Mouse (Mus musculus): ENCODE data around the gene Foxn4.

Foxn4 gene

DNA sequence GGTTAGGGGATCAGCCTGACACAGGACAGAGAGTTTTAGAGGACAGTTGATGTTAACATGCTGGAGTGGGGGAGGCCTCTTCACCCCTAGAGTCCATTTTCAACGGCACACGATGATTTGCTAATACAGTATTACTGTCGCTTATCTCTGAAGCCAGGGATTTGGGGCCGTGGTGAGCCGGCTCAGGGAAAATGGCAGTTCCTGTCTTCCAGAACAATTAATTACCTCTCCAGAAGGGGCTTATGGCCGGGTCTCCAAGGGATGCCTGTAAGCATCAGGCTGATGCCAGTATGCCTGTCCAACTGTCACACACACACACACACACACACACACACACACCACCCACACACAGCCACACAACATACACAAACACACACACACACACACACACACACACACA lies 8.7 kb upstream of the Foxn4 start:
- no peak for ATAC-seq (ENCODE audit: insufficient number of reproducible peaks, low FRiP score, low TSS enrichment)

GRCm38 (mm10) chr5:114279382-114280143 lies 6.0 kb upstream of the Foxn4 start:
- no peak for ATAC-seq (ENCODE audit: insufficient number of reproducible peaks, low FRiP score, low TSS enrichment)

- no peak for ATAC-seq (ENCODE audit: insufficient number of reproducible peaks, low FRiP score, low TSS enrichment)
Observed at GRCm38 (mm10) chr5:114275991-114276390, 2.4 kb upstream of the Foxn4 start.

DNA sequence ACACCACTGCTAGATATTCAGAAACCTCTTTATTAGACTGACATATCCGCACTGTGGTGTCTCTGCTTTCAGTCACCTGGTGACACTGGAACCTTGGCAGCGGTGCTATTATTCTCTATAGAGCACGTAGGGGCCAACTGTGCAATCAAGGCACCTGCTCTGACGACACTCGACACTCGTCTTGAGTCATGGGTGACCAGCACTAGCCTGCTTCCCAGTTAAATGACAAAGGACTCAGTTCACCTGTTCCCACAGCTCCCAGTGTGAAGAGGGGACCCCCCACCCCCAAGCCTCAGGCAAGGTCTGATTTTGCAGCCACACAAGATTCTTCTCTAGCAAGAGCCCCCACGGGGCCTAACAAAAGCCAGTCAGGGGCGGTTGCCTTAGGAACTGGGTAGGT lies 1.7 kb upstream of the Foxn4 start:
- no peak for ATAC-seq (ENCODE audit: insufficient number of reproducible peaks, low FRiP score, low TSS enrichment)

- no peak for ATAC-seq (ENCODE audit: insufficient number of reproducible peaks, low FRiP score, low TSS enrichment)
Observed at GRCm38 (mm10) chr5:114269984-114270383, 3.6 kb downstream of the Foxn4 start.

DNA sequence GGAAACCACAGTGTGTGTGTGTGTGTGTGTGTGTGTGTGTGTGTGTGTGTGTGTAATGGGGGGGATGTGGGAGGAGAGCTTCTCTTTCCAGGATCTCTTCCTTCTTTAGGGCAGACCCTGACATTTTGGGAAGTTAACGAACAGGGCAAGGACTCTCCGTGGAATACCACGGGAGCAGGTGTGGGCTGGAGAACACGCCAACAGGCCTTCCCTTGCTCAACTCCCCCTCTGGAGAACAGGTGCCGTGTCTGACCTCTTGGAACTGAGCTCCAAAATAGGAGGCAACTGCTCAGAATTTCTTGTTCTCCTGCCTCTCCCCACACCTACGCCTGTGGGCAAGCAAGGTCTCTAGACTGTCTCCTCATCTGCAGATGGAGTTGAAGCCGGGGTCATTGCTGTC lies 4.1 kb downstream of the Foxn4 start:
- ATAC-seq (ENCODE audit: insufficient number of reproducible peaks, low FRiP score, low TSS enrichment) = no peak

DNA sequence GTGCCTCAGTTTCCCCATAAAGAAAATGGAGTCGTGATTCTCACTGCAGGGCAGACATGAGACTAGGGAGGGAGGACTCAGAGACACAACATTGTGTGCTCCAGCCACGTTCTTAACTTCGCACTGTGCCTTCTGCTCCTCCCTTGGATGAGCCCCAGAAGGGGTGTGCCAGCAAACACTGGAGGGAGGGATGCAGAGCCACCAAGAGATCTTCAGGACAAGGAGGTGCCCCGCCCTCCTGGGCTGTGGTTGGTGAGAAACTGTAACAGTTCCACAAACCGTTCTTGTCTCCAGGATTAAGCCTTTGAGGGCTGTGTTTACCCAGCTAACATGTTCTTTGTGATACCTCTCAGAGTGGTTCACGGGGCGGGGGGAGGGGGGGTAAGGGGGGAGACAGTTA lies 5.0 kb downstream of the Foxn4 start:
- no peak for ATAC-seq (ENCODE audit: insufficient number of reproducible peaks, low FRiP score, low TSS enrichment)

DNA sequence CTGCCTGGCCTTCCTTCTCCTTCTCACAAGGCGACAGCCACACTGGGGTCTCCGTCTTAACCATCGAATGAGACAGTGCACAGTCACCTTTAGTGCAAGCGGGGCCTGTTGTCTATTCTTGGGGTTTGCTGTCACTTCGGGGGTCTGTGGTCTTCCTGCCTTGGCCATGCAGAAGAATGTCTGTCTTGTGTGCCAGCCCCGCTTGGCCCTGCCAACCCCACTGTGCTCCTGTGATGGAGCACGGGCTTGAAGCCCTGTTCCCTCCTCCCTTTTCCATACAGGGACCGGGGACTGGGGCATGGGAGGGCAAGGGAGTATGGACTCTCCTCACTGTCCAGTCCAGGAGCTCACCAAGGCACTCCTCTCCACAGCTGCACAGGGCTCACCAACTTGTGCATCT lies 8.8 kb downstream of the Foxn4 start:
- no peak for ATAC-seq (ENCODE audit: insufficient number of reproducible peaks, low FRiP score, low TSS enrichment)

GRCm38 (mm10) chr5:114264030-114264459 lies 9.6 kb downstream of the Foxn4 start:
- no peak for ATAC-seq (ENCODE audit: insufficient number of reproducible peaks, low FRiP score, low TSS enrichment)

DNA sequence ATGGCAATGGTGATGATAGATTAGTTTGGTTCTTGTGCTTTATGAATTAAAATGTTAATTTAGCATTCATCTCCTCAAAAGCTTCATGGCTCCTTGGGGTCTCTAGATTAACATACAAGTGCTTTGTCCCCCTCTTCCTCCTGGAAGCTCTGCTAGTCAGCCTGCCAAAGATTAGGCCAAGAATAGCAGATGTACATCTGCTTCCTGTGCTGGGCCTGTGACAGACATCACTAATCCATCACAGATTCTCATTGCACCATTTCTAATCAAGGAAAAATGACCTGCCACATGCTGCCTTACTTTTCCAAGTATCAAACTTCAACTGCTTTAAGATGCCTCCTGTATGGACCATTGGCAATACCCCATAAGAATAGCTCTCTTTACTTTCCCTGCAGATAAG lies 12.1 kb downstream of the Foxn4 start:
- ATAC-seq (ENCODE audit: insufficient number of reproducible peaks, low FRiP score, low TSS enrichment) = no peak

DNA sequence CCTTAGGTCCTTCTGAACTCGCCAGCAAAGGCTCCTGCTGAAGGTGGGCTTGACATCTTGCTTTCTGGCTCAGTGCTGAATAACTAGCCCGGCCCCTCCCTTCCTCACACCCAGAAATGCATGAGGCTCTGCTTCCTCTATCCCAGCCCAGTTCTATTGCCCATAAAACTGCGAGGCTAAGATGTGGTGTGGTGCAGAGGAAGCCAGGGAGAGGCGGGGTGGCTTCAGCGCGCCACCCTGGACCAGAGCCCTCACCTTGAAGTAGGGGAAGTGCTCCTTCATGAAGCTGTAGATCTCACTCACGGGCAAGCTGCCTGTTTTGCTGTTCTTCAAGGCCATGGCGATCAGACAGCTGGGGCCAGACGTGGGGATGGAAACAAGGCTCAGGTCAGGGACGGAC lies 14.1 kb downstream of the Foxn4 start:
- no peak for ATAC-seq (ENCODE audit: insufficient number of reproducible peaks, low FRiP score, low TSS enrichment)

GRCm38 (mm10) chr5:114248174-114248589 lies 25.4 kb downstream of the Foxn4 start:
- ATAC-seq (ENCODE audit: insufficient number of reproducible peaks, low FRiP score, low TSS enrichment) = peak; percentile 36; the same call in 1 of the 2 replicates

DNA sequence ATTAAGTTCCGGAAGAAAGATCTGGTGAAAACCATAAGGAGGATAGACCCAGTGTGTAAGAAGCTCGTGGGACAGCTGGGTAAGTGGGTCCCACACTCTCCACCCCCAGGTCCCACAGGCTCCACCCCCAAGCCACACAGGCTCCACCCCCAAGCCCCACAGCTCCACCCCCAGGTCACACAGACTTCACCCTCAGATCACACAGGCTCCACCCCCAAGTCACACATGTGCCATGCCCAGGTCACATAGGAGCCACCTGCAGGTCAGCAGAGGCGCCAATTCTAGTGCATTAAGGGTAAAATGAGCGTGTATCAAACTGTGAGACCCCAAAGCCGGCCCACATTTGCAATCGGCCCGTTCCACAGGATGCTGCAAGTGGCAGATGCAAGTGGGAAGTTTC lies 27.1 kb downstream of the Foxn4 start:
- ATAC-seq (ENCODE audit: insufficient number of reproducible peaks, low FRiP score, low TSS enrichment) = no peak

DNA sequence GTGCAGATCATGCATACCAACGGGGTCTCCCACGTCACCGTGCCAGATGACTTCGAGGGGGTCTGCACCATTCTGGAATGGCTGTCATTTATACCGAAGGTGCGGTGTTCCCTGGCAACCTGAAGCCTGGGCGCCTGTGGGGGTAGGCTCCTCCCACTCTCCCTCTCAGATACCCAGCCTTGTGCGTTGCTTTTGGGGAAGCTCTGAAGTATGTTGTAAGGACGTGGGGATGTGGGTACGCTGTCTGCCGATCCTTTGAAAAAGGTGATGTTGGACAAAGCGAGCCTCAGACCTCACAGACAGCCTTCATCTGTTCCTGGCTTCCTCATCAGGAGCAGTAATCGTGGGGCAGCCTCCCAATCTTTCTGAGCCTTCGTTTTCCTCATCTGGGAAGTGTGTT lies 33.9 kb downstream of the Foxn4 start:
- no peak for ATAC-seq (ENCODE audit: insufficient number of reproducible peaks, low FRiP score, low TSS enrichment)

DNA sequence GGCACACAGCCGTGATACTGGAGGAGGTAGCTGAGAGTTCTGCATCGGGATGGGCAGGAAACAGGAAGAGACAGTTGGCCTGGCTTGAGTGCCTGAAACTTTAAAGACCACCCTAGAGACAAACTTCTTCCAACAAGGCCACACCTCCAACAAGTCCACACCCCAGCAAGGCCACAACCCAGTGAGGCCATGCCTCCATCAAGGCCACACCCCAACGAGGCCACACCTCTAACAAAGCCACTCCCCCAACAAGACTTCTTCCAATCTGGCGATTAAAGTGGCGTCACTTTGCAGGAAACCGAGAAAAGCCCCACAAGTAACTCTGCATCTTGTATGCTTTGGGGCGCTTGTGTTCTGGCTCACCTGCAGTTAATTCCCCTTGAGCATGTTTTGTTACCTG lies 34.7 kb downstream of the Foxn4 start:
- ATAC-seq (ENCODE audit: insufficient number of reproducible peaks, low FRiP score, low TSS enrichment) = no peak

DNA sequence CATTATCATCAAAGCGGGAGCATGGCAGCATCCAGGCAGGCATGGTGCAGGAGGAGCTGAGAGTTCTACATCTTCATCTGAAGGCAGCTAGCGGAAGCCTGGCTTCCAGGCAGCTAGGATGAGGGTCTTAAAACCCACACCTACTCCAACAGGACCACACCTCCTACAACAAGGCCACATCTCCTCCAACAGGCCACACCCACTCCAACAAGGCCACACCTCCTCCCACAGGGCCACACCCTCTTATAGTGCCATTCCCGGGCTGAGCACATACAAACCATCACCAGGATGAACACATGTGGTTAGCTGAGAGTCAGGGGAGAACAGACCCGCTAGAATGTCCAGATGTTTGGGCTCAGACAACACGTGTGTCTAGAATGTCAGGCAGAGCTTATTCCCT lies 44.7 kb downstream of the Foxn4 start:
- no peak for ATAC-seq (ENCODE audit: insufficient number of reproducible peaks, low FRiP score, low TSS enrichment)

- ATAC-seq (ENCODE audit: insufficient number of reproducible peaks, low FRiP score, low TSS enrichment) = no peak
Observed at GRCm38 (mm10) chr5:114226051-114226450, 47.6 kb downstream of the Foxn4 start.

DNA sequence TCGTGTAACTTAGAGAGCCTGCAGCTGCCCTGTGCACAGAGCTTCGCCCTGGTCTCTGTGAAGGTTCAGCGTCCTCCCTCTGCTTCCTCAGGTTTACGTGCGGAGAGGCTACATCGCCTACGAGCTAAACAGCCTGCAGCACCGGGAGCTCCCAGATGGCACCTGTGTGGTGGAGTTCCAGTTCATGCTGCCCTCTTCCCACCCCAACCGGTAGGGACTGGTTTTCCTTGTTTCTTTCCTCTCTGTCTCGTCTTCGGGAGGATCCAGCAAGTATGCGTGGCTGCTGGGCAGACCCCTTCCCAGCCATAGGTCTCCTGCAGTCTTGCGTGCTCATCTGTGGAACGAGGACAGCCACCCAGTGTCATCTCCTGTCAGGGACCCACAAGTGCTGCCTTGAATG lies 54.8 kb downstream of the Foxn4 start:
- no peak for ATAC-seq (ENCODE audit: insufficient number of reproducible peaks, low FRiP score, low TSS enrichment)

- no peak for ATAC-seq (ENCODE audit: insufficient number of reproducible peaks, low FRiP score, low TSS enrichment)
Observed at GRCm38 (mm10) chr5:114213183-114213582, 60.4 kb downstream of the Foxn4 start.

DNA sequence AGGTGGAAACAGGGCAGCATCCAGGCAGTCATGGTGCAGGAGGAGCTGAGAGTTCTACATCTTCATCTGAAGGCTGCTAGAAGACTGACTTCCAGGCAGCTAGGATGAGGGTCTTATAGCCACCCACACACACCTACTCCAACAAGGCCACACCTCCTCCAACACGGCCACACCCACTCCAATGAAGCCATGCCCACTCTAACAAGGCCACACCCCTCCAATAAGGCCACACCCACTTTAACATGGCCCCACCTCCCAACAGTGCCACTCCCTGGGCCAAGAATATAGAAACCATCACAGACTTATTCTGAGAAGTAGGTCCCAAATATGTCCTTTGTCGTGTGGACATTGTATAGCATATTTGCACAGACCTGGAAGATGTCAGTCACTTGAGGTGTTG lies 67.4 kb downstream of the Foxn4 start:
- ATAC-seq (ENCODE audit: insufficient number of reproducible peaks, low FRiP score, low TSS enrichment) = no peak

Measured in cerebellum, adult (tissue).